11 mouse cellular contexts compared by ENCODE assay signal in genomic region chr17:13487291-13488215, GRCm38 (mm10).
DNase-seq lines count a peak whose midpoint lies in the region; ATAC-seq and TF ChIP-seq lines count a peak whose summit lies in the region.
"Had no signal": no experiment of that assay in that cellular context is flagged by ENCODE, and none has a peak within 500 bp of the region (broad histone marks: within the 10 kb centered on the region; RNA-seq: fewer than 3 reads in every experiment).

No protein-coding gene starts in this region.

- ATAC-seq in hindbrain, postnatal 0 days, result no peak
- ATAC-seq in hindbrain, embryonic 14.5 days (ENCODE audit: low FRiP score), result no peak
- peak; percentile 95 for ATAC-seq in heart, embryonic 16.5 days (replicated peaks; ENCODE audit: extremely low read depth, insufficient read depth, low FRiP score)
- ATAC-seq in stomach, postnatal 0 days (ENCODE audit: low FRiP score, low TSS enrichment), result no peak

- no peak overlapping the region for H3K4me3 ChIP-seq in hindbrain, postnatal 0 days (ENCODE audit: low read length)
- H3K4me3 ChIP-seq in hindbrain, embryonic 14.5 days (replicated peaks; ENCODE audit: low read length), result no peak overlapping the region
- no peak overlapping the region for H3K4me3 ChIP-seq in heart, embryonic 16.5 days (ENCODE audit: low read length)
- H3K4me3 ChIP-seq in stomach, postnatal 0 days (ENCODE audit: low read depth, low read length), result no peak overlapping the region
- H3K4me3 ChIP-seq: forebrain, embryonic 12.5 days; hindbrain, embryonic 13.5 days; megakaryocyte, embryonic 14.5 days had no signal

- no peak overlapping the region for H3K27ac ChIP-seq in hindbrain, postnatal 0 days
- no peak overlapping the region for H3K27ac ChIP-seq in hindbrain, embryonic 14.5 days
- H3K27ac ChIP-seq in heart, embryonic 16.5 days (ENCODE audit: low read length), result peak overlapping the region; percentile 99
- H3K27ac ChIP-seq in stomach, postnatal 0 days (replicated peaks), result no peak overlapping the region
- H3K27ac ChIP-seq: forebrain, embryonic 12.5 days; hindbrain, embryonic 13.5 days had no signal

- no peaks in the 10 kb centered on the region for H3K4me1 ChIP-seq in hindbrain, postnatal 0 days (ENCODE audit: insufficient read depth, low read length)
- H3K4me1 ChIP-seq in hindbrain, embryonic 14.5 days (replicated peaks; ENCODE audit: control insufficient read depth, insufficient read depth, low read length), result no peaks in the 10 kb centered on the region
- H3K4me1 ChIP-seq in heart, embryonic 16.5 days (ENCODE audit: control insufficient read depth, insufficient read depth, low read length), result peaks cover 23% of the 10 kb centered on the region
- no peaks in the 10 kb centered on the region; the same call in 1 of the 2 replicates for H3K4me1 ChIP-seq in stomach, postnatal 0 days (replicated peaks; ENCODE audit: control insufficient read depth, insufficient read depth)
- H3K4me1 ChIP-seq: forebrain, embryonic 12.5 days; megakaryocyte, embryonic 14.5 days had no signal

- WGBS in hindbrain, postnatal 0 days, result 84% methylated on average over 10 of the region's 10 CpGs
- 82% methylated on average over 10 of the region's 10 CpGs for WGBS in hindbrain, embryonic 14.5 days
- WGBS in heart, embryonic 16.5 days, result 48% methylated on average over 10 of the region's 10 CpGs
- 80% methylated on average over 10 of the region's 10 CpGs for WGBS in stomach, postnatal 0 days

- TF ChIP-seq CTCF in hindbrain, postnatal 0 days (IDR thresholded peaks at IDR 0.05; ENCODE audit: low read depth), result 0 out of 2 replicates have a peak, but pooled peaks have one; percentile 10
- TF ChIP-seq CTCF in stomach, postnatal 0 days (IDR thresholded peaks at IDR 0.05; ENCODE audit: low read depth), result no peak

- no peak for DNase-seq in hindbrain, postnatal 0 days (ENCODE audit: low spot score)
- DNase-seq in hindbrain, embryonic 14.5 days (ENCODE audit: low spot score), result no peak
- peak; percentile 46 for DNase-seq in adrenal gland, postnatal 25 days
- DNase-seq in lung, postnatal 10 days, result peak; percentile 50
- DNase-seq in stomach, postnatal 0 days (ENCODE audit: low spot score), result no peak
- DNase-seq in cerebellum, postnatal 36 days, result no peak
- DNase-seq in layer of hippocampus, postnatal 10 days (ENCODE audit: low spot score in 2 of 2), result no peak

- no peak overlapping the region for H3K4me2 ChIP-seq in hindbrain, postnatal 0 days (ENCODE audit: low read depth, low read length)
- H3K4me2 ChIP-seq in hindbrain, embryonic 14.5 days (replicated peaks), result no peak overlapping the region
- no peak overlapping the region for H3K4me2 ChIP-seq in heart, embryonic 16.5 days (ENCODE audit: low read depth, low read length)
- H3K4me2 ChIP-seq in stomach, postnatal 0 days (replicated peaks; ENCODE audit: low read depth), result no peak overlapping the region
- H3K4me2 ChIP-seq: forebrain, embryonic 12.5 days; hindbrain, embryonic 13.5 days had no signal

- no peaks in the 10 kb centered on the region for H3K36me3 ChIP-seq in hindbrain, postnatal 0 days (ENCODE audit: insufficient read depth, low read length)
- H3K36me3 ChIP-seq in hindbrain, embryonic 14.5 days (replicated peaks; ENCODE audit: control insufficient read depth, insufficient read depth), result no peaks in the 10 kb centered on the region
- no peaks in the 10 kb centered on the region for H3K36me3 ChIP-seq in heart, embryonic 16.5 days (ENCODE audit: control insufficient read depth, insufficient read depth)
- H3K36me3 ChIP-seq in stomach, postnatal 0 days (ENCODE audit: control insufficient read depth, insufficient read depth, low read length), result no peaks in the 10 kb centered on the region
- H3K36me3 ChIP-seq: forebrain, embryonic 12.5 days; hindbrain, embryonic 13.5 days had no signal

- H3K9me3 ChIP-seq in hindbrain, postnatal 0 days (ENCODE audit: low read length), result no peaks in the 10 kb centered on the region
- H3K9me3 ChIP-seq in hindbrain, embryonic 14.5 days (ENCODE audit: control insufficient read depth, low read length), result no peaks in the 10 kb centered on the region
- H3K9me3 ChIP-seq in heart, embryonic 16.5 days (replicated peaks; ENCODE audit: control insufficient read depth, low read length), result no peaks in the 10 kb centered on the region
- H3K9me3 ChIP-seq in stomach, postnatal 0 days (ENCODE audit: control insufficient read depth, low read length), result no peaks in the 10 kb centered on the region
- H3K9me3 ChIP-seq: forebrain, embryonic 12.5 days; hindbrain, embryonic 13.5 days had no signal

- no peak for TF ChIP-seq EP300 in stomach, postnatal 0 days (optimal IDR thresholded peaks at IDR 0.05)

- H3K27me3 ChIP-seq in hindbrain, postnatal 0 days (ENCODE audit: insufficient read depth, low read length), result no peaks in the 10 kb centered on the region
- H3K27me3 ChIP-seq in hindbrain, embryonic 14.5 days (ENCODE audit: control insufficient read depth, insufficient read depth, low read length), result no peaks in the 10 kb centered on the region
- no peaks in the 10 kb centered on the region for H3K27me3 ChIP-seq in heart, embryonic 16.5 days (ENCODE audit: control insufficient read depth, insufficient read depth, low read length)
- H3K27me3 ChIP-seq in stomach, postnatal 0 days (ENCODE audit: control insufficient read depth, insufficient read depth, low read length), result no peaks in the 10 kb centered on the region
- H3K27me3 ChIP-seq: forebrain, embryonic 12.5 days; hindbrain, embryonic 13.5 days; megakaryocyte, embryonic 14.5 days had no signal

- H3K9ac ChIP-seq in hindbrain, postnatal 0 days (replicated peaks; ENCODE audit: low read length), result no peak overlapping the region
- H3K9ac ChIP-seq in hindbrain, embryonic 14.5 days, result no peak overlapping the region
- peak overlapping the region; percentile 51; the same call in 1 of the 2 replicates for H3K9ac ChIP-seq in heart, embryonic 16.5 days (ENCODE audit: low read length)
- H3K9ac ChIP-seq in stomach, postnatal 0 days (ENCODE audit: low read length), result no peak overlapping the region
- H3K9ac ChIP-seq: forebrain, embryonic 12.5 days; hindbrain, embryonic 13.5 days had no signal

Comparison
In these comparisons a context has a peak if more than half of its experiments do, and no peak if none do; other contexts are left out.
1. DNase-seq: peak in adrenal gland, postnatal 25 days (single experiment) and lung, postnatal 10 days (single experiment); none in hindbrain, postnatal 0 days (single experiment), hindbrain, embryonic 14.5 days (single experiment), stomach, postnatal 0 days (single experiment), cerebellum, postnatal 36 days (0 of 2) and layer of hippocampus, postnatal 10 days (0 of 2).